Mouse (Mus musculus) layer of hippocampus, adult 9-11 months (tissue): ENCODE data around the gene Sbf2.
"Not testable (repeated sequence)": the region's sequence is repeated elsewhere in the genome, so short reads cannot be mapped to it uniquely, and the experiment has no call there.

ENCODE experiments used
- DNase-seq: peaks from one replicate; pipeline ENCODE4 v3.0.0; 2022

Sbf2 gene

GRCm38 (mm10) chr7:110614133-110615063, at the start of gene Sbf2:
Sbf2 (minus strand) TSS chr7:110614922.
- DNase-seq: peak; percentile 78

- no peak for DNase-seq
These were observed 43.7 kb upstream of the Sbf2 start for GRCm38 (mm10) chr7:110658378-110658928.

GRCm38 (mm10) chr7:110655966-110656365, 41.2 kb upstream of the Sbf2 start:
- DNase-seq: no peak

DNA sequence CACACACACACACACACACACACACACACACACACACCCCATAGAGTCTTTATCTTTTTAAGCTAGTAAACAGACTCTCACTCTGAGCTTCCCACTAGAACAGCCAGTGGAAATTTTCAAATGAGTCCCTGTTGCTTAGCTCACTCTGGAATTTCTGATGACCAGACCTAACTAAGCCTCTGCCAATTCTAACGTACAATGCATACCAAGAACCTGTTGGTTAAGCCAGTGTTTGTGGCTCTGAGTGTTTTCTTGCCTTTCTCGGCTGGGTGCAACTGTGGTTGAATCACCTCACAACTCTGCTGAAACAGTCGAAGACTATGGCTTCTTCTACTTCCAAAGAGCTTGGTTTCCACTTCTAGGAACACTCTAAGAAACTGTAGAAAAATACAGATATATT, 40.5 kb upstream of the Sbf2 start:
- DNase-seq: no peak

DNA sequence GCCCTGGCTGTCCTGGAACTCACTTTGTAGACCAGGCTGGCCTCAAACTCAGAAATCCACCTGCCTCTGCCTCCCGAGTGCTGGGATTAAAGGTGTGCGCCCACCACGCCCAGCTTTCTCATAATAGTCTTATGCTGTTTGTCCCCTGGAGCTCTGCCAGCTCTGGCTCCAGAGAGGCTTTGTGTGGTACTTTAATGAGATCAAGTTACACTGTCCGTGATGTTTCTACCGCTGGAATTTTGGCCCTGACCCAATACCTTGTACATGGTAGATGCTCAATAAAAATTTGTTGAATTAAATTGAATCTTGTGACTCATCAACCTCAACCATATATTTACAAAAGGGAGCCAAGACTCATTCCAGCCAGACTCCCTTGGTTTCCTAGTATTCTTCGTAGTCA, 36.4 kb upstream of the Sbf2 start:
- DNase-seq: no peak

- no peak for DNase-seq
These were observed 35.8 kb upstream of the Sbf2 start for GRCm38 (mm10) chr7:110650491-110650890.

- DNase-seq: no peak
These were observed 34.6 kb upstream of the Sbf2 start for GRCm38 (mm10) chr7:110649133-110649987.

DNA sequence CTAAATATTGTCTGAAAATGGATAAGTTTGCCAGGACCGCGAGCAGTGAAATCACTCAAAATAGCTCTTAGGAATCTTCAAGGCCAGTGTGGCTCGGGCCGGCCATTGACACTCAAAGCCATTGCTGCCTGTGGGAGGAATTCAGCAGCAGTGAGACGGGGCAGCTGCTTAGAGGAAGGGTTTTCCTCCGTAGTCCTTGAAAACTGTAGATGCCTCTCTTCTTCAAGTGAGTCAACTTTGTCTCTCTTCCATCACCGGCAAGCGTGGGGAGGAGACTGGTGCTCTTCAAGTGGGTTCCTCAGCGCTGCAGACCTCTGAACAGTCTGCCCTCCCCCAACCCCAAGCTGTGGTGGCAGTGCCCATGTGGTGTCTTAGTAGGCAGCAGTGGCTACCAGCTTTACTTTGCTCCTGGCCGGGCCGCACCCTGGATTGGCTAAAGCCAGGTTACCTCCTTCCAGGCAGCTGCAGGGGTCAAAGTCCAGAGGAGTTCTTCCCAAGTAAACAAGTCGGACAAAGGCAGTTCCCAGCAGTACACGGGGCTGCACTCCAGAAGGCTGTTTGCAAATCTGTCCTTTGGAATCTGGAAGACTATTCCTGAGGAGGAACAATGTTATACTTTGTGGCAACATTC, 33.8 kb upstream of the Sbf2 start:
- DNase-seq: no peak

- no peak for DNase-seq
These were observed 33.1 kb upstream of the Sbf2 start for GRCm38 (mm10) chr7:110647559-110648454.

DNA sequence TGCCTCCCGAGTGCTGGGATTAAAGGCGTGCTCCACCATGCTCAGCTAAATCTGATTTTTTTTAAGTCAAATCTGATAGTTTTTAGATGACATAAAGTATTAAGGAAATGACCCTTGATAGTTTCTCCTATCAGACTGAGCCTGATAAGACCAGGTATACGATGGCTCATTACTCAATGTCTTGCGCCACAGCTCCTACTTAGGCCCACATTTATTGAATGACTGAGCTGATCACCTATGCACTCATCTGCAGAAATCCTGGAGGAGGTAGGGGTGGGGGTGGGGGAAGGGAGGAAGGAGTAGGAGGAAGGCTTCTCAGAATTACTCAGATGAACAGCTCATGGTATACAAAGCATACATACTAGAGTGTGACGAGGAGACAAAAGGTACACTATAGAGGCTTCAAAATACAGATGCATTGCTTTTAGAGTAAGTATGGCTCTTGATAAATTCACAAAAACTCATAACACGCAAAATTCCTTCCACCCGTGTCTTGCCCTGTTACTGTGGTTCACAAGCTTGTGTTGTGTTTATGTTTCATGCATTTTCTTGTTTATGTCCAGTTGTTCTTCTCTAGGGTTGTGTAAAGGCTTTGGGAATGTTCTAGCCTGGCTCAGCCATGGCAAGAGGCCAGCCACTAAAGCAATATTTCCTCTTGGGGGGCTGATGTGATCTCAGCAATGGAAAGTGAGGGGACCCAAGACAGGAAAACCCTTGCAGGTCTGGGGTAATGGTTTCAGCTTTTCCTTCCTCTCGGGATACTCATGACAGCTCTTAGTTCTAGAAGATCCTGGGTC, 32.1 kb upstream of the Sbf2 start:
- DNase-seq: no peak

DNA sequence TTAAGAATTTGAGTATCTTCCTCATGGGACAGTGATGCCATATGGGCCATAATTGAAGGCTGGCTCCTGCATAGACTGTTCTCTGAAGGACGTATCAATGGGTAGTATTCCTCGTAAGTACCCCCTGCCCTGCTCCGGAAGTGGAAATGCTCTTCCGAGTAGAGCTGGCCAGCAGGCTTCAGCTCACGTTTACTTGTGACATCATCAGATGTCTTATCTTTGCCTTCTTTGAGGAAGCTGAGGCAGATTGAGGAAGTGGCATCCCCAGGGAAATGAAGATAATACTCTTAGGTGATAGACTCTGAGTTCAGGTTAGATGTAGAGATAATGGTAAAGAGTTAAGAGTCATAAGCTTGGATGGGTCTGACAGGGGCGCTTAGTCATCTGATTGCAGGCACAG, 31.1 kb upstream of the Sbf2 start:
- DNase-seq: no peak

DNA sequence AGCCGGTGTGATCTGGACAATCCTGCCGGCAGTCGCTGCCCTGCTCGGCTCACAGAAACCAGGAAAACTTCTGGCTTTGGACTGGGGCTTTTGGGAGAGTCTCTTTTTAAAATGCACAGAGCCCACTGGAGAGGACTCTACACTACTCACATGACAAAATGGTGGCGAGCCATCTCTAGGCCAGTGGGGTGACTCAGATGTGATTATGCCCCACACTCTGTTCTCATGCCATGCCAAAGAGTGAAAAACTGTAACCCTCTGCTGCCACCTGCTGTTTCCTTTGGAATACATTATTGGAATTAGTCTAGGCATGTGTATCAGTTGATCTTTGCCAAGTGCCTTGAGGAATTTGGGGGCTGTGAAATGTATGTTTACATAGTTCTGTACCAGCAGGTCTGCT, 30.6 kb upstream of the Sbf2 start:
- DNase-seq: no peak

DNA sequence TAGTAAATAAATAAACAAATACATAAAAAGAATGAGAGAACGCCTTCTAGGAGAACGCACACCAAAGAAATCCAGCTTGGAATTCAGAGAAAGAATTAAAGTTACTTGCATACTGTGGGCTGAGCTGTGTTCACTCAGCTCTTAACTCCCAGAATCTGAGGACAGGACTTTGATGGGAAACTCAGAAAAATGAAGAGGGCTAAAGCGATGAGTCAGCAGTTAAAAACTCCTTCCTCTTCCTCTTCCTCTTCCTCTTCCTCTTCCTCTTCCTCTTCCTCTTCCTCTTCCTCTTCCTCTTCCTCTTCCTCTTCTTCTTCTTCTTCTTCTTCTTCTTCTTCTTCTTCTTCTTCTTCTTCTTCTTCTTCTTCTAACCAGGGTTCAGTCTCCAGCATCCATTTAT, 25.2 kb upstream of the Sbf2 start:
- not testable (repeated sequence) for DNase-seq

DNA sequence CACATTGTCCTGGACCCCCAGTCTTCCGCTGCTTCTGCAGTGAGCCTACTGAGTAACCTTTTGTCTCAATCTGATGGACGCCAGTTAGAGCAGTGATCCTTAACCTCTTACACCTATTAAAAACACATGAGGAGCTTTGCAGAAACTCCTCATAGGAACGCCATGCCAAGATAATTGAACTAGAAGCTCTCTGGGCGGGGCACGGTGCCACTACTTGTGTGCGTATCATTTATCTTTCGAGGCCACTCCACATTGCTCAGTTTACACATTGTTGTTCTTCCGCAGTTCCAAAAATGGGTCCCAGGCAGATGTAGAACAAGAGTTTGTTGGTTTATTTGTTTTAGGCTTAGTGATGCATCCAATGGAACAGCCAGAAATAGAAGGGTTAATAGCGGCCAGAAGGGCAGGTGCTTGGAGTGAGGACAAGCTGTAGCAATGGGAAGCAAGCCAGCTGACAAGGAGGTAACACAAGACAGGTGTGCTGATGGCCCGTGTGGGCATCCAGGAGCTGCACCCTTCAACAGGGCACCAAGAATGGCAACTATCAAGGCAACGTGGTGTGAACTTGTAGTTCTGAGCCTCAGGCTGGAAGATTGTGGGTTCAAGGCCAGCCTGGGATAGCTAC, 24.7 kb upstream of the Sbf2 start:
- no peak for DNase-seq

DNA sequence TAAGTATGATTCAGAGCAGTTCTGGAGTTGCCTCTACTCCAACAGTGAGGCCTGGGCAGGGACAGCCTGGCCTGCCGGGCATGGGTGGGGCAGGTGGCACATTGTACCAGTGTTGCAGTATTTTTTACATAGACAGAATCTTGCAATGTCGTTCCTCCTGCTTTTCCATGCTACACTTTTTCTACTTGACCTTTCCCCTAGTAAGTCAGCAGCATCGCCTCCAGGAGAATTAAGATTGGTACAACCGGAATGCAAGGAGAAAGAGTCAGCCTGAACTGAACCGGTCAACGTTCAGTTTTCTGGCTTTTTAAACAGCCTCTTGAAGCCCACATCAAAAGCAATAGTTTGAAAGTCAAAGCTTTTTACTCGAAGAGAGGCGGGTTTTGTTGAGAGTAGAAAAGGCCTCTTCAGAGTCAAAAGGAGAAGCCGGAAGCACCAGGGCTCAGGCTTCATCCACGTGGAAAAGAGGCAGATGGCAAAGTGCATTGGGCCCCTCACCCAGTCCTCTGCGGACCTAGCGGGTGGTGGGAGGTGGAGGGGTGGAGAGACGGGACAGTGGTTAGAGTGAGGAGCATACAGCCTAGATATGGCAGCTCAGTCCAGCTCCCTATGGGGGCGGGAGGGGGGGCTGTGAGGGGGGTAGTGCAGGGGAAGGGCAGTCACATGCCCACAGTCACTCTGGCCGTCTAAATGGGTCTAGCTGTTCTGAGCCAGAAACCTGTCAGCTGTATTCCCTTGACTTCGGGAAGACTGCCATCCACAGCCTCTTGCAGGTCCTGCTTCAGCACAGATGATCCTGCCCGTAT, 23.8 kb upstream of the Sbf2 start:
- no peak for DNase-seq

GRCm38 (mm10) chr7:110636559-110636958, 21.8 kb upstream of the Sbf2 start:
- no peak for DNase-seq

DNA sequence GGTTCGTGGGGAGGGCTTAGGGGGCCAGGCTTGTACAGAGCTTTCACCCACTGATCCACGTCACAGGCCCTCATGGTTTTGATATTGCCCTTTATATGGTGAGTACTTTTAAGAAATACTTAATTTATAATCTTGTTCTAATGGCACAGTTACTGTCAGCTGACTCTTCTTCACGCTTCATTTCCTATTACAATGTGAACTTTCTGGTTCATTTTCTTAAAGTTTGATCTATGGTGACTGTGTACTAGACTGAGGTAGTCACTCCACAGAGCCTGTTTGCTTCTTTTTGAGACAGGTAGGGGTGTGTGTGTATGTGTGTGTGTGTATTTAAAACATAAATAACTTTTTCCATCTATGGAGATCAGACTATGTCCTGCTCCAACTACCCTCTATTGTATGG, 21.2 kb upstream of the Sbf2 start:
- DNase-seq: no peak

- no peak for DNase-seq
These were observed 16.6 kb upstream of the Sbf2 start for GRCm38 (mm10) chr7:110631136-110631888.
